Mouse (Mus musculus) layer of hippocampus, adult 2 months (tissue): ENCODE data around the gene Armc6. TPM values are rescaled to one million over a fixed set of nuclear protein-coding genes. Genes with fewer than 3 reads are reported as not detected.

ENCODE experiments used
- DNase-seq, 2 experiments: peaks; one replicate each; pipeline ENCODE4 v3.0.0; 2022; ENCODE audit warnings: low spot score in 2 of 2
- H3K27ac ChIP-seq: fragments of 200-600 bp; 2 replicates; pipeline ENCODE4 v1.8.1; 2022
- H3K4me3 ChIP-seq: fragments of 200-600 bp; 2 replicates; pipeline ENCODE4 v1.8.1; 2022; ENCODE audit warnings: mild to moderate bottlenecking
- CTCF ChIP-seq: fragments of 200-600 bp; conservative IDR thresholded peaks from 2 replicates; pipeline ENCODE4 v1.8.1; 2022; ENCODE audit warnings: antibody characterized with exemption, mild to moderate bottlenecking, moderate library complexity
- total RNA-seq, 2 experiments: library from RNA; stranded (reverse); gene quantifications; 2 replicates each; pipeline ENCODE4 v1.2.3; 2021

Armc6 gene
- total RNA-seq, 2 experiments from 2014 or later: 45.6 to 47.1 TPM

GRCm38 (mm10) chr8:70267674-70268073 lies 33.4 kb upstream of the Armc6 start:
- no peak overlapping the region for H3K27ac ChIP-seq
- TF ChIP-seq CTCF: no peak
- no peak for DNase-seq
- no peak overlapping the region for H3K4me3 ChIP-seq

GRCm38 (mm10) chr8:70259043-70259442 lies 24.8 kb upstream of the Armc6 start:
- H3K27ac ChIP-seq: no peak overlapping the region
- no peak overlapping the region for H3K4me3 ChIP-seq
- no peak for TF ChIP-seq CTCF
- DNase-seq: no peak

DNA sequence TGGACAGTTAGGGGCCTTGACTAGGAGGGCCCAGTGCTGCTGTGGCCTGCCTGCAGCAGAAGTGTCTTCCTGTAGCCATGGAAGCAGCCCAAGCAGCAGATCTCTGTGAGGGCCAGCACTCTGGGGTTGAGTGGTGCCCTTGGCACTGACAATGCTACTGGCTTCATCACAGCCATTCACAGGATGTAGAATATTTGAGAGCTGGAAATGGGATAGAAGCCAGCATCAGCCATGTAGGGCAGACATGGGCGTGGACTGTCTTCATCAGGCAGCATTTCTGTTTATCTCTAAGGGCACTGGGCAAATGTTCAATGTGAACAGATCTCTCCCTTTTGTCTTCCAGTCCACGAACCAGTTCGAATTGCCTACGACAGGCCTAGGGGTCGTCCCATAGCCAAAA lies 24.3 kb upstream of the Armc6 start:
- H3K4me3 ChIP-seq: no peak overlapping the region
- no peak for TF ChIP-seq CTCF
- DNase-seq: no peak
- H3K27ac ChIP-seq: 0 out of 2 replicates have a peak overlapping the region, but pooled peaks have one; percentile 14

- Histone ChIP-seq H3K27ac (no peak overlapping the region), H3K4me3 (no peak overlapping the region)
- TF ChIP-seq CTCF: no peak
- DNase-seq: no peak
Observed at GRCm38 (mm10) chr8:70257456-70257855, 23.2 kb upstream of the Armc6 start.

GRCm38 (mm10) chr8:70254628-70255027 lies 20.4 kb upstream of the Armc6 start:
- Histone ChIP-seq H3K27ac (no peak overlapping the region), H3K4me3 (no peak overlapping the region)
- peak; percentile 74 for TF ChIP-seq CTCF
- no peak for DNase-seq

GRCm38 (mm10) chr8:70247841-70248240 lies 13.6 kb upstream of the Armc6 start:
- DNase-seq: no peak
- TF ChIP-seq CTCF: no peak
- Histone ChIP-seq H3K4me3 (no peak overlapping the region), H3K27ac (no peak overlapping the region)

DNA sequence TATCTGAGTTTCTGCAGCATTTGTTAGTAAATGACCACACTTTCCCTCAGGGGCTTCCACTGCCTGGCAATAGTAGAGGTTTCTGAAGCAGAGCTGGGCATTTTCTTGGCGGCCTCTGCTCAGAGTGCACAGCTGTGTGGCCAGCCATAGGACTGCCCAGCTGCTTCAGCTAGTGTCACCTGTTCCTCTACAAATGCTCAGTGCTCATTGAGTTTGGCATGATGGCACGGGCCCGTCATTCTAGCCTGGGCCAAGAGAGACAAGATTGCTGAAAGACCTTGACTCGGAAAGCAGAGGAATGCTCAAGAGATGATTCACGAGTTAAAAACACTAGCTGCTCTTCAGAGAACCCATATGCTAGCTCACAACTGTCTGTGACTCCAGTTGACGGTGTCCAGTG lies 12.4 kb upstream of the Armc6 start:
- no peak overlapping the region for H3K27ac ChIP-seq
- DNase-seq: no peak
- TF ChIP-seq CTCF: no peak
- H3K4me3 ChIP-seq: no peak overlapping the region

- Histone ChIP-seq H3K4me3 (no peak overlapping the region), H3K27ac (no peak overlapping the region)
- TF ChIP-seq CTCF: peak; percentile 49
- DNase-seq: no peak
Observed at GRCm38 (mm10) chr8:70240642-70241041, 6.4 kb upstream of the Armc6 start.

- no peak overlapping the region for H3K4me3 ChIP-seq
- no peak overlapping the region for H3K27ac ChIP-seq
- DNase-seq: no peak
- no peak for TF ChIP-seq CTCF
Observed at GRCm38 (mm10) chr8:70237842-70238241, 3.6 kb upstream of the Armc6 start.

DNA sequence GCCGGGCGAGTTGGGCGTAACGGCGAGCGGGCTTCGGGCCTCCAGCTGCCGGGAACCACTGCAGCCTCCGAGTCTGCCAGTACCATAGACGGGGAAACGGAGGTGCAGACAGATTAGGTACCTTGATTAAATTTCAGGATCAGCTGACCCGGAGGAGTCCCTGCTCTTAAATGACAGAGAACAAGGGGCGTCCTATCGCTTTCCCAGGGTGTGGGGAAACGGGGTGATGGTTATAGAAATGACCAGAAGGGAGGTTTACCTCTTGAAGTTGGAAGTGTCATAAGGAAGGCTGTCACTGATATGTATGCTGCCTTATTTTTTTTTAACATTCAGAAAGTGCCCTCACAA lies 489 bp upstream of the Armc6 start:
- no peak for TF ChIP-seq CTCF
- no peak for DNase-seq
- Histone ChIP-seq H3K27ac (peak overlapping the region; percentile 99), H3K4me3 (peak overlapping the region; percentile 92)

- TF ChIP-seq CTCF: no peak
- Histone ChIP-seq H3K4me3 (peak overlapping the region; percentile 92), H3K27ac (peak overlapping the region; percentile 99)
- no peak for DNase-seq
Observed at GRCm38 (mm10) chr8:70233606-70234005, 660 bp downstream of the Armc6 start.

DNA sequence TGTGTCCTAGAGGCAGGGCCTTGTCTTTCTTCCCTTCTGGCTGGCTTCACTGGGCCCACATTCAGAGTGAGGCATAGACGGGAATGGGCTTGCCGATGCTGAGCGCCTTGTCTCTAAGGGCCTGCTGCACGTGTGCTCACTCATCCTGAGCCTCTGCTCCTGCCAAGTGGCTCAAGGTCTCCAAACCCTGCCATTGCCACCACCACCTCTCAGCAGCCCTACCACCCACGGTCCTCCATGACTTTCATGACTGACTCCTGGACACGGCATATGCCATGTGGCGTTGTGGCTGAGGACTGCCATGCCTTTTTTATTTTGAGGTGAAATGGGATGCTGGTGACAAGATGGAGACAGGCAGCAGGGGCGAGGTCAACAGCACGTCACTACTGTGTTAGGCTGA lies 3.4 kb downstream of the Armc6 start:
- no peak for TF ChIP-seq CTCF
- H3K4me3 ChIP-seq: no peak overlapping the region
- DNase-seq: no peak
- H3K27ac ChIP-seq: no peak overlapping the region

DNA sequence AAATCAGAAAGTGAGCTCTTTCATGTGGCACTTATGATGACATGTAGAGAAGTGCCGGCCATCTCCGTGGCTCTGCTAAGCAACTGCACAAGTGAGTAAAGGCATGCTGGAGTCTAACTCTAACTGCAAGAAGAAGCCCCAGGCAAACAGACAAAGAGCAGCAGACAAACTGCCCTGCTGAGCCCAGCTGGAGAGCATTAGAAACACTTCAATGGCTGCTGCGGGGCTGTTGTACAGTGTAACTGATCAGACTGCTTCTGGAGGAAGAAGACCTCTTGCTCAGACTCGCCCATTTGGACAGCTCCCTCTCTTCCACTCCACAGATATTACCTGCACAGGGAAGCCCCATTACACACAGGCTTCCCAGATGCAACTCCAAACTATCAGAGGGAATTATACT lies 6.3 kb downstream of the Armc6 start:
- no peak for TF ChIP-seq CTCF
- DNase-seq: no peak
- H3K27ac ChIP-seq: no peak overlapping the region
- H3K4me3 ChIP-seq: no peak overlapping the region

DNA sequence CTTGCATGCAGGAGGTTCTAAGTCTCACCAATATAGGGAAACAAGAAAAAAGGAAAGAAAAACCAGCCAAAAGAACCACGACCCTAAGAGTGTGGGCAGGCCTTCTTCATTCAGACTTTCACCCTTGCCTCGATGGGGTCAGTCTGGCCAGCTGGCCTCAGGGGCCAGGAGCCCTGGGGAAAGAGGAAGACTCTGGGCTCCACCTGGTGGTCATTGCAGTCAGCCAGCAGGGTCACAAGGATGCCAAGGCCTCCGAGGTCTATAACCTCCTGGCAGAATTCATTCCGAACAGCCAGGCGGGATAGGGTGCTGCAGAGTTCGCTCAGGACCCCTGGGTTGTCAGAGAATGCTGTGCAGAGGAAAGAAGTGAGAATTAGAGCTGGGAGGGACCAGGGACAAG lies 10.9 kb downstream of the Armc6 start:
- TF ChIP-seq CTCF: peak; percentile 83
- Histone ChIP-seq H3K27ac (no peak overlapping the region), H3K4me3 (no peak overlapping the region)
- peak in 1 of 2 experiments; percentile 45 for DNase-seq

DNA sequence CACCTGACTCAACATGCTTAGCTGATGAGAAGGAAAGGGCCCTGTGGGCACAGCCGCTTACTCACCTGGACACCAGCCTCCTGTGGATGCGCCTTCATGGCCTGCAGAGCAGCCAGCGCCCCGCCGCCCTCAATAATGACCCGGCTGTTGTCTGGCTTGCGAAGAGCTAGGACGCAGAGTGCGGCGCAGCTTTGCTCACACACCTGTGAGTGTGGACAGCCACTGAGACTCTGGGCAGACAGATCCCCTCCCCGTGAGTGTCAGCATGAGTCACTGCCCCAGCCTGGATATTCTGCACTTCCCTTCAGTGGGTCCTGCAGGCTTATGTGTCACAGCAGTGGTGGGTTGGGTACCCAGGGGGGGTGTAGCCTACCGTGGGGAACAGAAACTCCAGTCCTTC lies 12.2 kb downstream of the Armc6 start:
- no peak for DNase-seq
- H3K27ac ChIP-seq: no peak overlapping the region
- no peak overlapping the region for H3K4me3 ChIP-seq
- no peak for TF ChIP-seq CTCF
